Mouse (Mus musculus) erythroblast, embryonic 14.5 days (primary cell): ENCODE results near the gene Elane.

Experiments
- GATA1 ChIP-seq: IDR thresholded peaks from 2 replicates; pipeline ENCODE4 v1.6.1; 2012; ENCODE audit warnings: low read length, inconsistent platforms, mixed read lengths
- TAL1 ChIP-seq: IDR thresholded peaks from 3 replicates; pipeline ENCODE4 v1.6.1; 2012; ENCODE audit warnings: low read length, inconsistent platforms, mixed read lengths

DNA sequence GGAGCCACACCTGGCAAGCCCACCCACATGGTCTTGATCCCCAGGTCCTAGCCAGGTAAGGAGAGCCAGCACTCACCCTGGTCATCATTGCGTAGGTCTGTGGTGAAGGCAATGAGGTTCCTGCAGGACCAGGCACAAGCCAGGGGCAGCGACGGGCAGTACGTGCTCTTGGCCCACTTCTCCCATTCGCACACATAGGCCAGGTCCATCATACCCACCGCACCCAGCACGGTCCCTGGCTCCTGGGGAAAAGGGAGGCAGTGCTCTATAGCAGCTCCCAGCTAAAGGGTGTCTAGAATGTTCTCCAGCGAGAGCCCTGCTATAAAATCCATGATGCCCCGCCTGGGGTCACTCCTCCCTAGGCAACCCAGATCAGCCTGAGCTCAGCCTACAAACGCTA lies 21.4 kb downstream of the Elane start:
- TF ChIP-seq TAL1 = no peak
- TF ChIP-seq GATA1 = no peak
